Mouse (Mus musculus) CH12F3 (cell line): ENCODE results near the gene Mrpl23.

ENCODE experiments used
- in situ Hi-C: fragments of 300-500 bp; cut with MboI; formaldehyde crosslinking; loops from 2 replicates; pipeline ENCODE4 v1.14.3; 2020; ENCODE audit warnings: low sequenced_read_pairs

Mrpl23 gene

DNA sequence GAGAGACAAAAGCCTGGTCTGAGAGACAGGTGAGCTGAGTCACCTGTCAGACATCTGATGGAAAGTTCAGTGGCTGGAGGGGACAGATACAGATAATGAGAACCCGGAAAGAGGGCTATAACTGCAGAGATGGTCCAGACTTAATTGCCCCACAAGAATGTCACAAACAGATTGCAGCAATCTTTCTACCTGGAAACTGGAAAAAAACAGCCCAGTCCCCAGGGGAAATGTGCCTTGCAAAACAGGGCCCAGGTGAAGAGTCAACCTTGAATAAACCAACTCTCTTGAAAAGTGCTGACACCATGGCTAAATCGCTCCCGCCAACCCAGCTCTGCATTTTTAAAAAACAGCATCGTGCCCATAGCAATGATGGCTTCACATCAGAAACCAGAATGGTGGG, 12.2 kb upstream of the Mrpl23 start:
- in situ Hi-C loops = no loop called here

DNA sequence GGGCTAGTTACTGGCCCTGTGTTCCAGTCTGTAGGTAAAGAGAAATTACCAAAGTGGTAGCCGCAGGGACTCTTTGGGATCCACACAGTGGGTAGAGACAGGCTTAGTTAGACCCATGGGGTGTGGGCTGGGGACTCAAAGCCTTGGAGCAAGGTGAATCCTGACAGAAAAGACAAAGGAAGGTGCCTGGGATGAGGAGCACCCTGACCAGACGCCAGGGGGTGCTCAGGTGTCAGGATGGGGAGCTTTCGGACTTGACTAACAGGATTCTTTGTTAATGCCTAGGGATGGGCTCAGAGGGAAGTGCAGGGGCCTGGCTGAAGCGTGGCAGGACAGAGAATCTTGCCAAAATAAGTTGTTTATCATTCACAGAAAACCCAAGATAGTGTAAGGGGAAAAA, 10.1 kb upstream of the Mrpl23 start:
- in situ Hi-C loops = no loop called here

DNA sequence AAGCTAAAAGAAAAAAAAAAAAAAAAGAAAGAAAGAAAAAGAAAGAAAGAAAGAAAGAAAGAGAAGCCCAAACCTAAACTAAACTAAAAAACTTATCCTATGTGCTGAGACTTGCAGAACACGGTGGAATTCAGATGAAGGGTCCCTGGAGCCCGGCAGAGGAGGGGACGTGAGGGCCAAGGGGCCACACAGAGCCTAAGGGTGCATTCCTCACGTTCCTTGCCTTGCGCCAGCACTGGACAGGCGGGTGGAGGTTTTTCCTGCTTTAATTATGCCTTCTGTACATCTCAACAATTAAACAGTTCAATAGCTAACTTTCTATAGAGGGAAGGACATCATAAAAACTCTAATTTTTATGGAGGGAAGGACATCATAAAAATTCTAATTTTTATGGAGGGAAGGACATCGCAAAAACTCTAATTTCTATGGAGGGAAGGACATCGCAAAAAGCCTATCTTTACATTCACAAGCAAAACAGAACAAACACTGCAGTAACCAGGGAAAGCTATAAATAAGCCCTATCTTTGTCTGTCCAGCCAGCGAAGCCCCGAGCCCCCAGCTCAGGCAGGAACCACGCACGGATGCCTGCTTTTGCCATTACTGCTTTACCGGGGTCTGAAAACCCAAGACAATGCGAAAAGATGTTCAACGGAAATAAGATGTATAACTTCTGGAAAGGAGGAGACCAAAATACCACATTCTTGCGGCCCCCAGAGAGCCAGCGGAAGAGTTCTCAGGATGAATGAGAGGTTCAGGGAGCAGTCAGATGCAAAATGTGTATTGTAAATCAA, 9.1 kb upstream of the Mrpl23 start:
- in situ Hi-C loops = no loop called here

DNA sequence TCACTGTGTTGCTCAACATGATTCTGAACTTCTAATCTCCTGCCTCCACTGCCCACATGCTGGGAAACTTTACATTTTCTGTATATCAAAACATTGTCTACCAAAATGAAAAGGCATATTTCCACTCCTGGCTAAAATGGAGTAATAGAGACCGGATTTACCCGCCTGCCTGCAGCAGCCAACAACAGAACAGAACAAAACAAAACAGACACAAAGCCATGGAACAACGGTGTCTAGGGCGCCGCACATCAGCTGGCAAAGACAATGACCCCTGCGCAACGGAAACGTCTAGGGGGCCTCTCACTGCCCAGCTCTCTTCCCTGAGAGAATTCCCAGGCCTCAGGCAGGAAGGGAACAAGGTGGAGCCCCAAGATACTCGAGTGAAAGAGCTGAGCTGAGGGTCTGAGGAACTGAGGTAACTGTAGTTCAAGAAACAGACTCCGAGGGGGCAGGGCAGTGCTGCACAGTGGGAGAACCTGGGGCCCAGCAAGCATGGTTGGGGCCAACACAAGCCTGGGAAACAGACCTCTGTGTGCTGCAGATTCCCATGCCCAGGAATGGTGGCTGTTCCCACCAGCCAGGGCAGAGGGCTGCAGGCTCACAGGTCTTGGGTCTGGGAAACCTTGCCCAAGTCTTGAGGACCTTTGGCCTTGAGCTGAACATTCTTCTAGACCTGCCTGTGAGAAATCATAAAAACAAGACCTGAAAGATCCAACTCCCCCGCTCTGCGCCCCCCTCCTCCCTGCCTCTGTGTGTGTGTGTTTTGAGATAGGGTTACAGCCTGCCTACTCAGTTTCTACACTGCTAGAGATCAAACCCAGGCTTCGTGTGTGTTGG, 6.9 kb upstream of the Mrpl23 start:
- in situ Hi-C loops = no loop called here

DNA sequence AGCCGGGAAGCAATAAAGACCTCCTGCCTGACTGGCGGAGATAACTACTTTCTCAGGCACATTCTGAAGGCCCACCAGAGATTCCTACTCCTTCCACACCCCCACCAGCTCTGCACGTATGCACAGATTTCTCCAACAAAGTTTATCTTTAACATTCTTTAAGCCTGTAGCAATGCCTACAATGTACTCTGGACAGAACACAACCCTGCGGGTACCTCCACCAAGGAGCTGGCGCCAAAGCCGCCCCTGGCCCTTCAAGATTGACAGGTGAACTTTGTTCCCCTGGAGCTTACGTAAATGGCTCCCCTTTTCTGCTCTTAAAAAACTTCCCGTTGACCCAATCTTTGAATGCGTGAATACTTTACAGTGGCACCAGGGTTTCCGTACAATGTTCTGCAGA, 3.1 kb upstream of the Mrpl23 start:
- in situ Hi-C loops = no loop called here

DNA sequence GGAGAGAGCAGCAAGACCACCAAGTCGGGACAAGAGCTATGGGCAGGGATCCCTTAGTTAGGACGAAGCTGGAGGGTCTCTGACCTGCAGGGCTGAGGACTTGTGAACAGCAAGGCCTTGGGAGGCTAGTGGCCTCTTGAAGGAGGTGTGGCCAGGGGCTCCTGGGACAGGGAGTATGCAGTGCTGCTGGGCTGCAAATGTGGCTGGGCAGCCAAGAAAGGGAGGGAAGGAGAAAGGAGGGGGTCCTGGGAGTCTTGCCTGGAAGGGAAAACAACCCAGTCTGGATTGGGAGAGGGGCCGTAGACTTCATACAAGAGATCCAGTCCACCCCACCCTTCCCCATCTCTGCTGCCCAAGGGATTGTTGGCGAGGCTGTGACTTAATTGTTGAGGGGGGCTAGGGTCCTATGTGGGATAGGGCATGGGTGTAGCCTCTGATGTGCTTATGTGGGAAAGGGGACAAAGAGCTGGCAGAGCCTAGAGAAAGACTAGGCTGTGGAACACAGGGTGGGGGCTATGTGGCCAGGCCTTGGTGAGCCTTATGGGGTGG, 439 bp upstream of the Mrpl23 start:
- in situ Hi-C loops = loop anchor here (10.0 kb wide), 1 partner anchor 143 kb away; no protein-coding TSS in a partner anchor

DNA sequence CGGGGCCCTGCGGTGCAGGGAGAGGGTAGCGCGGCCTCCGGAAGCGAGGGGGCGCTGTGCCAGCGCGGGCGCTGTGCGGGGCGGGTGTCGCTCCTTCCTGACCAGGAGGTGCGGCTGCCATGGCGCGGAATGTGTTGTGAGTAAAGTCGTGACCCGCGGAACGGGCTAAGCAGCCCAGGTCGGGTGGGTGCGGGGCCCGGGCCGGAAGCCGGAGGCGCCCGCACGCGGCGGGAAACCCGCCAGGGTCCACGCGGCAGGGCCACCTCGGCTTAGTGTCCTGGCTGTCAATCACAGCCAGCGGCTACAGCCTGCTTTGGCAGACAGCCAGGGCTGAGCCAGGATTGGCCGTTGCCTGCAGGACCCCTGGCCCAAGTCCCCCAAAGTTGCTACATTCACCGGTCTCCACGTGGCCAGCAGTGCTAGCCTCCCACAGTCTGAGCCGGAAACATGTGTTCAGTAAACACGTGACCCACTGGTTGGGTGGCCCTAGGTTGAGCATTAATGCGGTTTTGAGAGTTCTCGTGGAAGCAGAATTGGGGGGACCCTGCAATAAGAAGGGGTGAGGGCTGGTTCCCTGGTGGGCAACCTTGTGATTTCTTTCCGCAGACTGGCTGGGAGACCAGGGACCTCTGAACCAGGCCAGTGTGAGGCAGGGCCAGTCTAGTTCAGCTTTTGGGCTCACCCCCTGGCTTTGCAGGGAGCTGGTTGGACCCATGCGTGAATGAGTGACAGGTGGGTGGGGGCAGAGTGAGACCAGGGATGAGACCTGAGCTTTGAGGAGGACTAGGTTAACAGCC, 771 bp downstream of the Mrpl23 start:
- in situ Hi-C loops = loop anchor here (10.0 kb wide), 1 partner anchor 142 kb away; no protein-coding TSS in a partner anchor

DNA sequence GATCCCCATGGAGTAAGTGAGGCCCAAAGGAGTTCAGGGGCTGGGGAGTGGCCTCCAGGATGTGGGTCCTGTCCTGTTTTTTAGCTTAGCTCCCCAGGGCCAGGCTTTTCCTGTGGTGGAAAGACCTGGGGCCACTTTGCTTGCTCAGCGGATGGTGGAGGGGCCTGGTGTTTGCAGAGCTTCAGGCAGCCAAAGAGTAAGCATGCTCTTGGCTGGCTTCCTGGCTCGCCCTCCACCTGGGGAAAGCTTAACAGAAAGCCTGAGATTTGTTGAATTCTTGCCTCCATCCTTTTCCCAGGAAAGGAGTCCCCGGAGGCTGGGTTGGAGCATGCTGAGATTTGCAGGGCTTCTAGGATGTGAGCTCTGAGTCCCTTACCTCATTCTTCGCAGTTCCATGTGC, 2.6 kb downstream of the Mrpl23 start:
- in situ Hi-C loops = loop anchor here (10.0 kb wide), 1 partner anchor 140 kb away; no protein-coding TSS in a partner anchor

DNA sequence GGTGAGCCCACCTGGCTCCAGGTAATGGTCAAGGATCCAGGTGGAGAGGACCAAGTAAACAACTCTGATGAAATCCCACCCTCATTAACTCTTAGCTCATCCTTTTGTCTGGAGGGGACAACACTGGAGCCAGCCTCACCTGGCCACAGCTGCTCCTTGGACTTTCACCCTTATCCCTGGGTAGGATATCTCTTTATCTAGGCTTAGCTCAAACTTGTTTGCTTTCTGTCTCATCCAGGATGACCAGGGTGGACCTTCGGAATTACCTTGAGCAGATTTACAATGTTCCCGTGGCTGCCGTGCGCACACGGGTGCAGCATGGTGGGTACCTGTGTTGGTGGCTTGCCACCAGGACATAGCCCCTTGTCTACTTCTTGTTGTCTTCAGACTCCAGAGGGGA, 3.3 kb downstream of the Mrpl23 start:
- in situ Hi-C loops = loop anchor here (10.0 kb wide), 1 partner anchor 139 kb away; no protein-coding TSS in a partner anchor

DNA sequence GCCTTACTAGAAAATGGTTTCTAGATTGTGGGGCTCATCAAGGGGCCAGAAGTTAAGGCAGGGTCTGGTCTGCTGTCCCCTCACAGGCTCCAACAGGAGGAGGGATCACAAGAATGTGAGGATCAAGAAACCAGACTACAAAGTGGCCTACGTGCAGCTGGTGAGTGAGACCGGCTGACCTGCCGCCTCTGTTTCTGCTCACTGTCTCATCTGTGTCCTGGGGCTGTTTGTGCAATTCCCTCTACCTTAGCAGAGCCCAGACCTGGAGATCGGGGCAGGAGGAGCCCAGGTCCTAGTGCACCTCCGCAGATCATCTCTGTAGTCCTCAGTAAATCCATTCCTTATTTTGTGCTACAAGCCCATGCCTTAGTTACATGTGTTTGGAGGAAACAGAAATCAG, 4.7 kb downstream of the Mrpl23 start:
- in situ Hi-C loops = loop anchor here (10.0 kb wide), 1 partner anchor 138 kb away; no protein-coding TSS in a partner anchor

DNA sequence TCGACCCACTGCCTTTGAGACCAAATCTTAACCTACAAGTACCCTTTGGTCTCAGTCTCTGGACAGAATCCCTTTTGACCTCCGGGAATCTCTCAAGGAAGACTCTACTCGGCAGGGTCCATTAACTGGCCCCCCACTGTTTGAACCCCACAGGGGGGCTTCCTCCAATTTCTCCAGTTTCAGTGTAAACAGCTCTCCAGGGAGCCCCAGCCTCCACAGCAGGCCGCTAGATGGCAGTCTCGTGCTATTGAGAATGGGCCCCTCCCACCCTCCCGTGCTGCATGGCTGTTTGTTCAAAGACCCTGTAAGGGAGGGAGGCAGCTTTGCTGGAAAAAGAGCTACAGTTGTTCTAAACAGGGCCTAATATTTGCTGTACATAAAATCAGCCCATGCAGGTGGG, 5.4 kb downstream of the Mrpl23 start:
- in situ Hi-C loops = loop anchor here (10.0 kb wide), 1 partner anchor 137 kb away; no protein-coding TSS in a partner anchor

DNA sequence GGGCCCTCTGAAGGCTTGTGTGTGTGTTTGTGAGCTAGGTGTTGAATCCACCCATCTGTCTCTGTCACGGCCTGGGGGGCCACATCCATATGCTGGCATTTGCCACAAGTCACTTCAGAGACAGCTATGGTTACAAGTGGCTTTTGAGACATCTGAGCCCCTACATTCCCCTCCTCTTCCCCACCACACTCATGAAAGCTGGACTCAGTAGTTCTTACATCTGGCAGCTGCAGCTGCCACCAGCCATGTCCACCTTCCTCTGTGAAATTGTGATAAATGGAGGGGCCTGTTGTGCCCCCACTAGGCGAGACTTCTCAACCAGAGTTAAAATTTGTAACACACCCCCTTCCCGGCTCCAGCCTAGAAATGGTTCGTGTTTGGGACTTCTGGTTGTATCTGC, 5.8 kb downstream of the Mrpl23 start:
- in situ Hi-C loops = loop anchor here (10.0 kb wide), 1 partner anchor 137 kb away; no protein-coding TSS in a partner anchor

DNA sequence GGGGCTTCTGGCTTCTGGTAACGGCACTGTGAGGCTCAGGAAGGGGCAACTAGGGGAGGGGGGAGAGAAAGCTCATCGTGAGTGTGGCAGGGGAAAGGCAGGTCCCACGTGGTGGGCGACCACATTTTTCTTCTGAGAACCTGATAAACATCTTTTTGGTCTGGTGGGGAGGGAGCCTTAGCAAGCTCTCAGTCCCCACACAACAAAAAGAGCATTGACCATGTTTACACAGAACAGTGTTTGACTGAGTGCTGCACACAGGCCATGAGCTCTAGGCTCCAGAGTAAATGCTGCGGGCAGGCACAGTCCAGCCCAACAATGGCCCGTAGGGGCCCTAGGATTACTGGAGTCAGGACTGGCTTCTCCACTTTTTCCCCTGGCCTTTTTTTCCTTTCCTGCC, 6.3 kb downstream of the Mrpl23 start:
- in situ Hi-C loops = loop anchor here (10.0 kb wide), 1 partner anchor 136 kb away; no protein-coding TSS in a partner anchor

DNA sequence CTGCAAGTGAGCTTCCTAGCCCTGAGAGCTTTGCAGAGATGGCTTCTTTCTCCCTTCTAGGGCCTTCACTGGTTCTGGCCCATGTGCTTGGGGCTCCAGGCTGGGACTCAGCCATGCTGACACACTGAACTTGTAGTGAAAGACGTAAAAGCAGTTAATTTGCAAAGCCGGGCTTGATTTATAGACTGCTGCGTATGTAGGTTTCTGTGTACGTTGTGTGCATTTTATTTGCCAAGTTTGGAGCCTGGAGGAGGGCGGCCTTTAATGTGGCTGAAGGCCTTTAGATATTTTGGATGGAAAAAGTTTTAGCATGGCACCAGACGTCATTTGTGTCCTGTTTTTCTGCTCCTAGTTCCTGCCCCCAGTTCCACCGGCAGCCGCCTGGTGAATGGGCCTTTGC, 7.3 kb downstream of the Mrpl23 start:
- in situ Hi-C loops = loop anchor here (10.0 kb wide), 1 partner anchor 135 kb away; no protein-coding TSS in a partner anchor

DNA sequence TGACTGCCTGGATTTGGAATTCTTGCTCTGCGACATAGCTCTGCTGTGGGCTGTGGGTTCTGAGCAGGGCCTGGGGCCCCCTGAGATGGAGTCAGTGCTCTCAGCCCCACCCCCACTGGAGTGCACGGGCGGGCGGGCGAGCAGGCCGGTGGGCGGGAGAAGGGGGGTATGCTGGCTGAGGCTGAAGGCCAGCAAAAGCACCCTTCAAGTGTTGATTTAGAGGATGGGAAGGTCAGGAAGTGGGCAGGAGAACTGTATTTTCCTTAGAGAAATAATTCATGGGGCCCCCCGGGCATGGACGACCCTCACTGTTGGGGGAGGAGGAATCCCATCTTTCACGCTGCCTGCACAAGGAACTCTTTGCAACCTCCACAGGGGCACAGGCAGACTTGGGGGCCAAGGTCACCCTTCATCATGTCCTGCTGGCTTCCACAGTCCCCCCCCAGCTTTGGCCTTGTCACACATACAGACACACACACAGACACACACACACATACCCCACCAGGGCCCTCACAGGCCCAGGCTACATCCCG, 10.4 kb downstream of the Mrpl23 start:
- in situ Hi-C loops = no loop called here

DNA sequence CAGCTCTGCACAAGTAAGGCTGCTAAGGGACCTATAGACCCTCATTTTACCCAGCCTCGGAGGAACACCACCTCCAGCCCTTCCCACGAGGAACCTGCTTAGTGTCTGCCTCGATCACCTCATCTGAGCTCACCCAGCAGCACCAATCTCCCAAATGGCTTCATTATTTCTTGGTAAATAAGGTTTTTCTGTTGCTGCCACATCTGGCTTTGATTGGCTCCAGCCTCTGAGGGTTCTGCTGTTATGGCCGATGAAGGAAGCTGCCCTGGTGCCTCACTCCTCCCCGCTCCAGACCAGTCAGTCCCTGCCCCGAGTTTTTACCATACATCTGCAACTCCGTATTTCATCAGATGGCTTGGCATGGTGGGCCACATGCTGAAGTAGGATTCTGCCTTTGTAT, 13.5 kb downstream of the Mrpl23 start:
- in situ Hi-C loops = no loop called here

DNA sequence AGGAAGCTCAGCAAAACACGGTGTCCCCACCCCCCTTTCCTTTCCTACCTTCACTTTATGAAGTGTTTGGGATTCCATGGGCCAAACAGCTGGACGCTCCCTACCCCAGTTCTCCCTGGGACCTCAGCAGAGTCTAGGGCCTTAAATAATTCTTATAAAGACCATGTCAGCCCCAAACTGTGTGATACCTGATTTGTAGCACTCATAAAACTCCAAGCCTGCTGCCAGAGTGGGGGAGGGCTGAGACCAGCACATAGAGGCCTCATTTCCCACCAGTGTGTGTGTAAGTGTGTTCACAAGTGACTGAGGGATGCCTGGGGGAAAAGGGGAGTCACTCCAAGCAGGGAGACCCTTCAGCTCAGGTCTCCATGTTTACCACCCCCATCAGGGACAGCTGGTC, 15.4 kb downstream of the Mrpl23 start:
- in situ Hi-C loops = no loop called here

DNA sequence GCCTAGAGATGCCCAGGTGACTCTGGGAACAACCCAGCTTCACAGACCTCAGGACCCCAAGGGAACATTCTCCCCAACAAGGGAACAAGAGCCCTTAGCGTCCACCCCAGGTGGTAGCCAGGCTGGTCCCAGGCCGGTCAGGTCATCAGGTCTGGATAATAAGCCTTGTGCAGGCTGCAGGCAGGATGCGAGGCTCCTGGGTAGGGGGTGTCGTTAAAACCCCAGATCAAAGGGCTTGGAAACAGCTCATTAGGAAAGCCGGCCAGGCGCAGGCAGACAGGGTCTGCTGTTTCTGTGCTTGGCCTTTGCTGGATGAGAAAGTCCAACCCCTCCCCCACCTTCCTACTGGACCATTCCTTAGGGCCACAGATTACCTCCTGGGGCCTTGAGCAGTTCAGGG, 16.2 kb downstream of the Mrpl23 start:
- in situ Hi-C loops = no loop called here

DNA sequence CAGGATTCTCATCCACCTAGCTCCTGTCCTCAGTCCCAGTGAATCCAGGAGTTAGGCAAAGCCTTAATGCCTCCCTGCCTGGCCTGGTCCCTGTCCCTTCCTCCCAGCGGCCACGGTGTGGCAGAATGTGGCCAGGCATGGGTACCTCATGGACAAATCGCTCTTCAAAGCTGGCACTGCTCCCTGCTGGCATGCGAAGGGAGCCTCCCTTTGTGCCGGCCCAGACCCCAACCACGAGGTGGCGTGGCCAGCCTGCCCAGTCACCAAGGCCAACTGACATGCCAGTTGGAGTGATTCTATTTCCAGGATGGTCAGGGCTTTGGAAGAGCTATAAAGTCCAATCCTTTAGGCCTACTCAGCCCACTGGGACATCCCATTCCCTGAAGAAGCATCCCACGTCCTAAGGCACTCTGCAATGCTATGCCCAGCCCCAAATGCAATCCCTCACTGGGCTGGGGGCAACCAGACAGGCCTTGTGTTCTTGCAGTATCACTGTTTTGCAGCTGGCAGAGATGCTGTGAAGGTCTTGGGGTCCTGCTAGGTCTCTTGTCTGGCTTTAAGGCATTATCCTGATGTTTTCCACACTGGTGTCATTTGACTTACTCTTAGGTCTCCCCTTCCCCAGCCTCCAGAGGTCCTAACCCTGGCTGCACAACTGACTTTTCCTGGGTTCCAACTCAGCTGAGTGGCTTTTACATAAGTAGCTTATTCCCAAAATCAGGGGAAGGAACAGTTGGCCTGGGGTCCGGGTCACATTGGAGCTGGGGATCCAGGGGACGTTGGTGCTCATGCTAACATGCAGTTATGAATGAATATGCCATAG, 17.7 kb downstream of the Mrpl23 start:
- in situ Hi-C loops = no loop called here
